Mouse (Mus musculus): ENCODE results near the gene Tnrc6b.

GRCm38 (mm10) chr15:80910183-80910582 is 199.1 kb downstream of the Tnrc6b start:
- TF ChIP-seq MAX (IDR thresholded peaks at IDR 0.05; ENCODE audit: low read depth) = no peak
- TF ChIP-seq USF1 (IDR thresholded peaks at IDR 0.05; ENCODE audit: low read depth) = no peak
- no peak for TF ChIP-seq CEBPB (IDR thresholded peaks at IDR 0.05; ENCODE audit: insufficient read depth, poor library complexity, severe bottlenecking)
- no peak for TF ChIP-seq TCF12 (IDR thresholded peaks at IDR 0.05; ENCODE audit: insufficient read depth, poor library complexity, severe bottlenecking)
